Mouse (Mus musculus): ENCODE results near the gene Gm21921. TPM values are rescaled to one million over a fixed set of nuclear protein-coding genes. Genes with fewer than 3 reads are reported as not detected.
"Not testable (repeated sequence)": the region's sequence is repeated elsewhere in the genome, so short reads cannot be mapped to it uniquely, and the experiment has no call there.

The Gm21921 gene
- polyA plus RNA-seq (2016; fragmentation: Nextera tagmentation; extraction: Ambion mirVana): not detected in 2 replicates

GRCm38 (mm10) chrY:24796143-24796542, at the start of gene Gm21921:
Gm21921 (minus strand) TSS chrY:24796243.
- not testable (repeated sequence) for H3K9me3 ChIP-seq (replicated peaks); H3K4me3 ChIP-seq; H3K4me1 ChIP-seq; H3K27me3 ChIP-seq (replicated peaks); ATAC-seq; H3K36me3 ChIP-seq; H3K4me2 ChIP-seq; H3K27ac ChIP-seq; H3K9ac ChIP-seq
- WGBS (ENCODE audit: insufficient replicate concordance): no CpG with 5 or more reads among the region's 2 CpGs

All from liver, embryonic 12.5 days (tissue).